Mouse (Mus musculus) liver, postnatal 0 days (tissue): ENCODE data around the gene Rnase13.

ENCODE experiments used
- CTCF ChIP-seq: sonication (generic); IDR thresholded peaks from 2 replicates; pipeline ENCODE4 v1.5.1; 2016; ENCODE audit warnings: antibody characterized with exemption, low read depth
- EP300 ChIP-seq: IDR thresholded peaks from 2 replicates; pipeline ENCODE4 v1.6.1; 2016; ENCODE audit warnings: antibody characterized with exemption, low read depth, mild to moderate bottlenecking

GRCm38 (mm10) chr14:51932092-51933020 lies 9.8 kb upstream of the Rnase13 start:
- TF ChIP-seq CTCF, result no peak
- TF ChIP-seq EP300, result no peak
